Mouse (Mus musculus) MEL (cell line): Measurements from ENCODE around the gene Lsamp. TPM values are rescaled to one million over a fixed set of nuclear protein-coding genes. Genes with fewer than 3 reads are reported as not detected.

Experiments used
- DNase-seq: peaks from one replicate; pipeline ENCODE4 v3.0.0; 2011; ENCODE audit warnings: low read depth, low spot score
- H3K27ac ChIP-seq: 2 replicates; pipeline ENCODE4 v1.5.1; 2012; ENCODE audit warnings: low read depth, mild to moderate bottlenecking, control low read depth, low read length, moderate library complexity; ENCODE audit not compliant: control insufficient read depth
- H3K27me3 ChIP-seq, 2 experiments: fragments of 150-350 bp in 1 of 2; sonication (generic) in 1 of 2; 2 replicates each; pipeline ENCODE4 v1.6.1; 2012; ENCODE audit warnings: low read length in 2 of 2, mild to moderate bottlenecking in 2 of 2, improper control_type of control experiment in 1 of 2, moderate library complexity in 1 of 2; ENCODE audit not compliant: insufficient read depth in 2 of 2, control insufficient read depth in 1 of 2
- H3K36me3 ChIP-seq, 2 experiments: 2 replicates each; pipeline ENCODE4 v1.6.1; 2012 to 2014; ENCODE audit warnings: low read length in 2 of 2, improper control_type of control experiment in 1 of 2, inconsistent platforms in 1 of 2, mild to moderate bottlenecking in 1 of 2; ENCODE audit not compliant: insufficient read depth in 2 of 2, control insufficient read depth in 1 of 2
- H3K4me1 ChIP-seq, 2 experiments: fragments of 150-350 bp in 1 of 2; sonication (generic) in 1 of 2; 2 replicates each; pipeline ENCODE4 v1.6.1; 2012; ENCODE audit warnings: low read length in 2 of 2, improper control_type of control experiment in 1 of 2, mild to moderate bottlenecking in 1 of 2; ENCODE audit not compliant: insufficient read depth in 2 of 2, control insufficient read depth in 1 of 2
- H3K4me3 ChIP-seq, 2 experiments: fragments of 150-350 bp in 1 of 2; sonication (generic) in 1 of 2; 2 replicates each; pipeline ENCODE4 v1.5.1; 2012; ENCODE audit warnings: low read depth in 2 of 2, low read length in 2 of 2, mild to moderate bottlenecking in 2 of 2, moderate library complexity in 2 of 2, control low read depth in 1 of 2, improper control_type of control experiment in 1 of 2; ENCODE audit not compliant: control insufficient read depth in 1 of 2, insufficient read depth in 1 of 2
- H3K79me2 ChIP-seq: 2 replicates; pipeline ENCODE4 v1.6.1; 2012; ENCODE audit warnings: mild to moderate bottlenecking, low read length, moderate library complexity; ENCODE audit not compliant: control insufficient read depth, poor library complexity, insufficient read depth
- H3K9ac ChIP-seq: 2 replicates; pipeline ENCODE4 v1.6.1; 2012; ENCODE audit warnings: low read depth, mild to moderate bottlenecking, control low read depth, low read length, moderate library complexity; ENCODE audit not compliant: control insufficient read depth, poor library complexity, severe bottlenecking
- H3K9me3 ChIP-seq: fragments of 150-350 bp; sonication (generic); replicated peaks from 2 replicates; pipeline ENCODE4 v1.6.1; 2012; ENCODE audit warnings: mild to moderate bottlenecking, low read length, improper control_type of control experiment, moderate library complexity; ENCODE audit not compliant: insufficient read depth
- BHLHE40 ChIP-seq: IDR thresholded peaks from 2 replicates; pipeline ENCODE4 v1.6.1; 2012; ENCODE audit warnings: low read depth, mild to moderate bottlenecking, inconsistent platforms, low read length, improper control_type of control experiment, borderline replicate concordance
- CTCF ChIP-seq, 3 experiments: IDR thresholded peaks in 2 of 3; conservative IDR thresholded peaks in 1 of 3; 2 replicates each; pipeline ENCODE4 v1.5.1; 2011 to 2012; ENCODE audit warnings: low read length in 3 of 3, low read depth in 2 of 3, mild to moderate bottlenecking in 2 of 3, improper control_type of control experiment in 1 of 3, inconsistent platforms in 1 of 3, mixed read lengths in 1 of 3, moderate library complexity in 1 of 3; ENCODE audit not compliant: control insufficient read depth in 1 of 3, insufficient read depth in 1 of 3, poor library complexity in 1 of 3, severe bottlenecking in 1 of 3
- ELF1 ChIP-seq: IDR thresholded peaks from 2 replicates; pipeline ENCODE4 v1.6.1; 2014; ENCODE audit warnings: low read depth, mild to moderate bottlenecking, inconsistent platforms, low read length, improper control_type of control experiment, moderate library complexity
- GABPA ChIP-seq: IDR thresholded peaks from 2 replicates; pipeline ENCODE4 v1.6.1; 2012; ENCODE audit warnings: low read depth, mild to moderate bottlenecking, inconsistent platforms, low read length, improper control_type of control experiment, moderate library complexity
- JUND ChIP-seq: IDR thresholded peaks from 2 replicates; pipeline ENCODE4 v1.6.1; 2011; ENCODE audit warnings: low read depth, mild to moderate bottlenecking, improper control_type of control experiment, low read length
- KAT2A ChIP-seq: conservative IDR thresholded peaks from 2 replicates; pipeline ENCODE4 v1.6.1; 2012; ENCODE audit warnings: low read depth, low read length, improper control_type of control experiment, inconsistent platforms
- MAFK ChIP-seq: IDR thresholded peaks from 2 replicates; pipeline ENCODE4 v1.6.1; 2011; ENCODE audit warnings: low read depth, mild to moderate bottlenecking, low read length, improper control_type of control experiment, borderline replicate concordance
- MAZ ChIP-seq: IDR thresholded peaks from 2 replicates; pipeline ENCODE4 v1.6.1; 2012; ENCODE audit warnings: low read depth, mild to moderate bottlenecking, inconsistent platforms, low read length, improper control_type of control experiment
- MEF2A ChIP-seq: IDR thresholded peaks from 2 replicates; pipeline ENCODE4 v1.6.1; 2014; ENCODE audit warnings: low read depth, mild to moderate bottlenecking, inconsistent platforms, low read length, improper control_type of control experiment; ENCODE audit not compliant: poor library complexity, insufficient replicate concordance, severe bottlenecking; ENCODE audit errors: extremely low read depth
- MYC ChIP-seq: IDR thresholded peaks from 2 replicates; pipeline ENCODE4 v1.6.1; 2011; ENCODE audit warnings: low read depth, mild to moderate bottlenecking, low read length, improper control_type of control experiment, moderate library complexity
- NRF1 ChIP-seq: IDR thresholded peaks from 2 replicates; pipeline ENCODE4 v1.6.1; 2014; ENCODE audit warnings: low read depth, mild to moderate bottlenecking, inconsistent platforms, low read length, improper control_type of control experiment, moderate library complexity; ENCODE audit not compliant: poor library complexity, insufficient read depth, severe bottlenecking
- POLR2A ChIP-seq, 2 experiments: IDR thresholded peaks; 2 replicates each; pipeline ENCODE4 v1.6.1; 2011 to 2012; ENCODE audit warnings: low read length in 2 of 2, mild to moderate bottlenecking in 2 of 2, control low read depth in 1 of 2, improper control_type of control experiment in 1 of 2, low read depth in 1 of 2, moderate library complexity in 1 of 2; ENCODE audit not compliant: control insufficient read depth in 1 of 2, insufficient read depth in 1 of 2, poor library complexity in 1 of 2
- POLR2AphosphoS2 ChIP-seq: IDR thresholded peaks from 2 replicates; pipeline ENCODE4 v1.6.1; 2011; ENCODE audit warnings: low read length, improper control_type of control experiment
- RAD21 ChIP-seq: IDR thresholded peaks from 2 replicates; pipeline ENCODE4 v1.6.1; 2011; ENCODE audit warnings: mild to moderate bottlenecking, low read depth, low read length, improper control_type of control experiment
- RCOR1 ChIP-seq: IDR thresholded peaks from 2 replicates; pipeline ENCODE4 v1.6.1; 2012; ENCODE audit warnings: low read depth, mild to moderate bottlenecking, inconsistent platforms, low read length, improper control_type of control experiment
- SMC3 ChIP-seq: IDR thresholded peaks from 2 replicates; pipeline ENCODE4 v1.6.1; 2011; ENCODE audit warnings: low read depth, low read length, improper control_type of control experiment
- TAL1 ChIP-seq: IDR thresholded peaks from 2 replicates; pipeline ENCODE4 v1.6.1; 2012; ENCODE audit warnings: mild to moderate bottlenecking, inconsistent platforms, low read length, moderate library complexity, mixed read lengths
- TBP ChIP-seq: IDR thresholded peaks from 2 replicates; pipeline ENCODE4 v1.8.0; 2011; ENCODE audit warnings: low read depth, low read length, improper control_type of control experiment
- USF2 ChIP-seq, 2 experiments: IDR thresholded peaks; 2 replicates each; pipeline ENCODE4 v1.6.1; 2011 to 2012; ENCODE audit warnings: improper control_type of control experiment in 2 of 2, low read length in 2 of 2, borderline replicate concordance in 1 of 2, inconsistent platforms in 1 of 2, low read depth in 1 of 2, mild to moderate bottlenecking in 1 of 2; ENCODE audit not compliant: insufficient read depth in 1 of 2
- ZC3H11A ChIP-seq: IDR thresholded peaks from 2 replicates; pipeline ENCODE4 v1.6.1; 2012; ENCODE audit warnings: low read depth, mild to moderate bottlenecking, inconsistent platforms, low read length, improper control_type of control experiment
- ZKSCAN1 ChIP-seq: IDR thresholded peaks from 2 replicates; pipeline ENCODE4 v1.6.1; 2012; ENCODE audit warnings: low read depth, mild to moderate bottlenecking, inconsistent platforms, low read length, improper control_type of control experiment, moderate library complexity
- polyA plus RNA-seq, 2 experiments: library from polyadenylated mRNA; stranded (reverse) in 1 of 2; unstranded in 1 of 2; fragments of >175 nt in 1 of 2; fragments of >200 nt in 1 of 2; gene quantifications; 2 replicates each; pipeline versions ENCODE4 v1.2.1 to v1.2.4; 2012; ENCODE audit warnings: low replicate concordance in 2 of 2, low read depth in 1 of 2; ENCODE audit not compliant: insufficient read length in 2 of 2, insufficient read depth in 1 of 2, missing spikeins in 1 of 2
- total RNA-seq: library from RNA; depleted of rRNA; stranded (reverse); fragments of 300-350 nt; gene quantifications from 2 replicates; pipeline ENCODE4 v1.2.3, GENCODE M21; 2012

Gene Lsamp
- total and polyA plus RNA-seq, 3 experiments = 0.42 TPM; not detected in 2

DNA sequence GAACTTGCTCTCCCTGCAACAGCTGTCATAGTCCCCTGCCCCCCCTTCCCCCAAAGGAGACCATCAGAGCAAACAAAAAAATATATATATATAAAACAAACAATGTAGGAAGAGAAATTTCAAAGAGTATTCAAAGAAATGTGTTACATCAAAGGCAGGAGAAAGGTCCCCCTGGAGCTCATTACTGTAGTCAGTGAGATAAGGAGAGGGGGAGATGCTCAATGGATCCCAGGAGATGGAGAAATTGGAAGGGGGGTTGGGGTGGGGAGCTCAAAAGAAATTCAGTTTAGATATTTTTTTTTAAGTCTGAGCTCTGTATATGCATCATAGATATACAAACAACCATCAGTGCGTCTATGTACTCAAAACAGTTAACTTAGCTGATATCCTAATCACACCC is 976.4 kb downstream of the Lsamp start:
- Histone ChIP-seq H3K4me1 (peaks cover 0 to 5% of the 10 kb centered on the region in 2 experiments; a peak in 2 of 4 replicates), H3K9ac (no peak overlapping the region), H3K79me2 (no peaks in the 10 kb centered on the region), H3K27me3 (no peaks in the 10 kb centered on the region), H3K4me3 (no peak overlapping the region), H3K27ac (no peak overlapping the region)
- DNase-seq = no peak
- TF ChIP-seq ELF1 (no peak), POLR2A (IDR thresholded peaks at IDR 0.05; ENCODE audit: control insufficient read depth in 1 of 2, insufficient read depth in 1 of 2, low read depth in 1 of 2, low read length in 2 of 2, poor library complexity in 1 of 2) (no peak), MYC (no peak), POLR2AphosphoS2 (no peak)
- TF ChIP-seq, all 39 proteins: peak for 0
- no peaks in the 10 kb centered on the region for H3K9me3 ChIP-seq
- H3K36me3 ChIP-seq = peaks cover 0 to 2% of the 10 kb centered on the region in 2 experiments; a peak in 1 of 4 replicates

DNA sequence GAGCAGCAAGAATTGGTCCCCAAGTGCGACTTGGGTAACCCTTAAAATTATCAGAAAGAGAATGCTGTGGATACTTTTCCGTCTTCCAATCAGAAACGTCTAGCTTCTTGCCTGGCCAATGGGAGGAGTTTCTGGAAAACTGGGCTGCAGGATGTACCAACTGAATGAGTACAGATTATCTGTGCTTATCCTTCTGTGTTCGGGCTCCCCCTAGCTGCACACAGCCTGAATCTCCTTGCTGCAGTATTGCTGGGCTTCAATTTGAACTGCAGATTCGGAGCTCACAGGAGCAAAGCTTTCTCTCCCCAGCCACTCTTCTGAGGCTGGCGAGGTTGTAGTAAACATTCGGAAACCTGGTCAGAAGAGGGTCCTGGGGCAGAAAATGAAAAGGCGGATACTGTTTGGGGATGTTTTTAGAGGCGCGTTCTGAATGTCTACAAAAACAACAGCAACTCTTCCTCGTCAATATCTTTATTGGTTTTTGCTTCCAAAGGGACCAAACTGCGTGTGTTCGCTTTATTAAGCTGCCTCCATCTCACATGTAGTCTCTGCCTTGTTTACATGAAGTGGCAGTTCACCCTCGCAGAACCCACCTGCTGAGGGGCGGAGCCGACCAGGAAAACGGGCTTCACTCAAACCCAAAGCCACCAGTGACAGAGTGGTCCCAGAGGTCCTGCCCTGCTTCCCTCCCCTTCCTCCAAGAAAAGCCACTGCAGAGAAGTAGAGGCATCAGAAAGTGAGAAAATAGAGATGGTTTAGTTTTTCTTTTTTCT is 984.1 kb downstream of the Lsamp start:
- DNase-seq = peak; percentile 27
- no peak overlapping the region for H3K9ac ChIP-seq
- TF ChIP-seq RCOR1 (no peak), TBP (no peak), JUND (no peak), GABPA (no peak), NRF1 (no peak), MAZ (no peak), CTCF (IDR thresholded peaks at IDR 0.05 in 2 of 3, conservative IDR thresholded peaks at IDR 0.05 in 1 of 3; ENCODE audit: control insufficient read depth in 1 of 3, insufficient read depth in 1 of 3, low read depth in 2 of 3, low read length in 3 of 3, poor library complexity in 1 of 3, severe bottlenecking in 1 of 3) (peak in 2 of 3 experiments; percentile 45 to 48; a peak in 4 of 6 replicates), MEF2A (no peak), BHLHE40 (no peak), ZC3H11A (peak; percentile 34; the same call in 1 of the 2 replicates), ZKSCAN1 (no peak), SMC3 (peak; percentile 56), RAD21 (peak; percentile 61), MAFK (no peak), TAL1 (no peak), USF2 (IDR thresholded peaks at IDR 0.05; ENCODE audit: borderline replicate concordance in 1 of 2, insufficient read depth in 1 of 2, low read depth in 1 of 2, low read length in 2 of 2) (no peak), KAT2A (no peak), ELF1 (no peak)
- no peaks in the 10 kb centered on the region for H3K36me3 ChIP-seq
- no peaks in the 10 kb centered on the region for H3K4me1 ChIP-seq
- H3K79me2 ChIP-seq = no peaks in the 10 kb centered on the region
- no peaks in the 10 kb centered on the region for H3K27me3 ChIP-seq
- H3K9me3 ChIP-seq = no peaks in the 10 kb centered on the region
- no peak overlapping the region for H3K4me3 ChIP-seq
- H3K27ac ChIP-seq = no peak overlapping the region
